Mouse (Mus musculus) ES-Bruce4 (cell line): ENCODE measurements around the gene Rln3.

Source experiments
- CTCF ChIP-seq: IDR thresholded peaks from one replicate; pipeline ENCODE4 v1.8.1; 2011; ENCODE audit warnings: low read depth, low read length
- POLR2A ChIP-seq: IDR thresholded peaks from one replicate; pipeline ENCODE4 v1.8.1; 2011; ENCODE audit warnings: low read length; ENCODE audit not compliant: insufficient read depth

DNA sequence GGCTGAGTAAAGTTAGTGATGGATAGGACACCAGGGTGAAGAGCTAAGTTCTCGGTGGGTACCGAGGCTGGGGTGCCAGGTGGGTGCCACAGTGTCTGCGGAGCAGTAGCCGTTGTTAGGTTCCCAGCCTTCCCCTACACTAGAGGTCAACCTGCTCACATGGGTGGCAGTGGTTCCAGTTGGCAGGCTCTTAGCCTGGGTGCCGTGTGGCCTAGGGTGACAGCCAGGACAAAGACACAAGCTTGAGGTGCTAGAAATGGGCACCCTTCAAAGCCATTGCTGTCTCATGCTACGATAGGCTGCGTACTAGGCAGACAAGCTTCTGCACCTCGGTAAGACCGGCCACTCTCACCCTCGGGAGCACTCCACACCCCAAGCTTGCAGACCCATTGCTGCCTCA, 27.5 kb upstream of the Rln3 start:
- no peak for TF ChIP-seq POLR2A
- TF ChIP-seq CTCF: no peak
